Mouse (Mus musculus): ENCODE data around the gene Cacna1c. TPM values are rescaled to one million over a fixed set of nuclear protein-coding genes. Genes with fewer than 3 reads are reported as not detected.

The Cacna1c gene
- 0.11 and 0.19 TPM in 2 replicates for polyA plus RNA-seq (2012; ENCODE audit: insufficient read depth, insufficient read length, missing spikeins)

GRCm38 (mm10) chr6:119196382-119197305, at the start of gene Cacna1c:
Cacna1c (minus strand) TSS chr6:119196418.
- no peak within 1 kb of the TSS for H3K4me3 ChIP-seq (ENCODE audit: insufficient read depth, low read length)
- H3K4me1 ChIP-seq (ENCODE audit: control insufficient read depth, insufficient read depth, low read length): peaks cover 9% of the 10 kb centered on the region
- TF ChIP-seq CTCF (IDR thresholded peaks at IDR 0.05; ENCODE audit: low read depth, low read length): no peak
- no peak within 1 kb of the TSS for H3K27ac ChIP-seq (ENCODE audit: insufficient read depth, low read depth, low read length)

GRCm38 (mm10) chr6:119240871-119241705, 44.9 kb upstream of the Cacna1c start:
- Histone ChIP-seq H3K4me3 (ENCODE audit: insufficient read depth, low read length) (no peak overlapping the region), H3K4me1 (ENCODE audit: control insufficient read depth, insufficient read depth, low read length) (no peaks in the 10 kb centered on the region), H3K27ac (ENCODE audit: insufficient read depth, low read depth, low read length) (no peak overlapping the region)
- TF ChIP-seq POLR2A (IDR thresholded peaks at IDR 0.05; ENCODE audit: borderline replicate concordance, low read depth, low read length): no peak
- no peak for TF ChIP-seq CTCF (IDR thresholded peaks at IDR 0.05; ENCODE audit: low read depth, low read length)

GRCm38 (mm10) chr6:119240256-119240655, 44.0 kb upstream of the Cacna1c start:
- TF ChIP-seq CTCF (IDR thresholded peaks at IDR 0.05; ENCODE audit: low read depth, low read length) (no peak), POLR2A (IDR thresholded peaks at IDR 0.05; ENCODE audit: borderline replicate concordance, low read depth, low read length) (no peak)

GRCm38 (mm10) chr6:119239341-119240005, 43.3 kb upstream of the Cacna1c start:
- Histone ChIP-seq H3K4me1 (ENCODE audit: control insufficient read depth, insufficient read depth, low read length) (no peaks in the 10 kb centered on the region), H3K27ac (ENCODE audit: insufficient read depth, low read depth, low read length) (no peak overlapping the region), H3K4me3 (ENCODE audit: insufficient read depth, low read length) (no peak overlapping the region)
- no peak for TF ChIP-seq CTCF (IDR thresholded peaks at IDR 0.05; ENCODE audit: low read depth, low read length)

More at GRCm38 (mm10) chr6:119240256-119240655, 44.0 kb upstream of the Cacna1c start:
- Histone ChIP-seq H3K4me1 (ENCODE audit: control insufficient read depth, insufficient read depth, low read length) (no peaks in the 10 kb centered on the region), H3K27ac (ENCODE audit: insufficient read depth, low read depth, low read length) (no peak overlapping the region), H3K4me3 (ENCODE audit: insufficient read depth, low read length) (no peak overlapping the region)

- no peaks in the 10 kb centered on the region for H3K4me1 ChIP-seq (ENCODE audit: control insufficient read depth, insufficient read depth, low read length)
- TF ChIP-seq CTCF (IDR thresholded peaks at IDR 0.05; ENCODE audit: low read depth, low read length): no peak
- no peak for TF ChIP-seq POLR2A (IDR thresholded peaks at IDR 0.05; ENCODE audit: borderline replicate concordance, low read depth, low read length)
- H3K4me3 ChIP-seq (ENCODE audit: insufficient read depth, low read length): no peak overlapping the region
- no peak overlapping the region for H3K27ac ChIP-seq (ENCODE audit: insufficient read depth, low read depth, low read length)
Measured at GRCm38 (mm10) chr6:119237427-119237989, 41.3 kb upstream of the Cacna1c start.

GRCm38 (mm10) chr6:119236241-119236640, 40.0 kb upstream of the Cacna1c start, which contains the start of gene Cacna2d4:
Cacna2d4 (plus strand) TSS chr6:119236526.
- Histone ChIP-seq H3K27ac (ENCODE audit: insufficient read depth, low read depth, low read length) (no peak within 1 kb of the TSS), H3K4me3 (ENCODE audit: insufficient read depth, low read length) (no peak within 1 kb of the TSS), H3K4me1 (ENCODE audit: control insufficient read depth, insufficient read depth, low read length) (no peaks in the 10 kb centered on the region)
- no peak for TF ChIP-seq POLR2A (IDR thresholded peaks at IDR 0.05; ENCODE audit: borderline replicate concordance, low read depth, low read length)
- TF ChIP-seq CTCF (IDR thresholded peaks at IDR 0.05; ENCODE audit: low read depth, low read length): no peak

GRCm38 (mm10) chr6:119235441-119235840, 39.2 kb upstream of the Cacna1c start:
- Histone ChIP-seq H3K4me1 (ENCODE audit: control insufficient read depth, insufficient read depth, low read length) (no peaks in the 10 kb centered on the region), H3K27ac (ENCODE audit: insufficient read depth, low read depth, low read length) (no peak overlapping the region), H3K4me3 (ENCODE audit: insufficient read depth, low read length) (no peak overlapping the region)
- TF ChIP-seq POLR2A (IDR thresholded peaks at IDR 0.05; ENCODE audit: borderline replicate concordance, low read depth, low read length) (no peak), CTCF (IDR thresholded peaks at IDR 0.05; ENCODE audit: low read depth, low read length) (no peak)

GRCm38 (mm10) chr6:119233066-119233465, 36.8 kb upstream of the Cacna1c start:
- no peak for TF ChIP-seq POLR2A (IDR thresholded peaks at IDR 0.05; ENCODE audit: borderline replicate concordance, low read depth, low read length)
- no peak overlapping the region for H3K4me3 ChIP-seq (ENCODE audit: insufficient read depth, low read length)
- no peak overlapping the region for H3K27ac ChIP-seq (ENCODE audit: insufficient read depth, low read depth, low read length)

GRCm38 (mm10) chr6:119228861-119229603, 32.8 kb upstream of the Cacna1c start:
- Histone ChIP-seq H3K27ac (ENCODE audit: insufficient read depth, low read depth, low read length) (no peak overlapping the region), H3K4me1 (ENCODE audit: control insufficient read depth, insufficient read depth, low read length) (no peaks in the 10 kb centered on the region), H3K4me3 (ENCODE audit: insufficient read depth, low read length) (no peak overlapping the region)
- TF ChIP-seq POLR2A (IDR thresholded peaks at IDR 0.05; ENCODE audit: borderline replicate concordance, low read depth, low read length) (no peak), CTCF (IDR thresholded peaks at IDR 0.05; ENCODE audit: low read depth, low read length) (no peak)

More at GRCm38 (mm10) chr6:119233066-119233465, 36.8 kb upstream of the Cacna1c start:
- H3K4me1 ChIP-seq (ENCODE audit: control insufficient read depth, insufficient read depth, low read length): no peaks in the 10 kb centered on the region
